Mouse (Mus musculus) kidney, adult 2 months (tissue): Measurements from ENCODE around the gene Gas1. TPM values are rescaled to one million over a fixed set of nuclear protein-coding genes. Genes with fewer than 3 reads are reported as not detected.

Experiments used
- DNase-seq: peaks from one replicate; pipeline ENCODE4 v3.0.0; 2021
- H3K27ac ChIP-seq: fragments of 200-500 bp; 2 replicates; pipeline ENCODE4 v1.5.1; 2012; ENCODE audit warnings: low read depth, low read length, control low read depth, inconsistent platforms; ENCODE audit not compliant: insufficient read depth
- H3K27me3 ChIP-seq: fragments of 200-500 bp; replicated peaks from 2 replicates; pipeline ENCODE4 v1.6.1; 2012; ENCODE audit warnings: mild to moderate bottlenecking, moderate library complexity, low read length, inconsistent platforms; ENCODE audit not compliant: control insufficient read depth, insufficient read depth
- H3K36me3 ChIP-seq: fragments of 200-500 bp; 2 replicates; pipeline ENCODE4 v1.6.1; 2012; ENCODE audit warnings: mild to moderate bottlenecking, moderate library complexity, low read length, inconsistent platforms; ENCODE audit not compliant: control insufficient read depth, insufficient read depth
- H3K4me1 ChIP-seq: fragments of 200-500 bp; 2 replicates; pipeline ENCODE4 v1.6.1; 2011; ENCODE audit warnings: low read length; ENCODE audit not compliant: control insufficient read depth, insufficient read depth
- H3K4me3 ChIP-seq: fragments of 200-500 bp; 2 replicates; pipeline ENCODE4 v1.5.1; 2011; ENCODE audit warnings: mild to moderate bottlenecking, low read depth, low read length, control low read depth; ENCODE audit not compliant: insufficient read depth
- CTCF ChIP-seq: fragments of 200-500 bp; conservative IDR thresholded peaks from 2 replicates; pipeline ENCODE4 v1.5.1; 2011; ENCODE audit warnings: low read depth, mild to moderate bottlenecking, control low read depth, low read length, moderate library complexity, mixed read lengths; ENCODE audit not compliant: insufficient read depth, insufficient read length
- POLR2A ChIP-seq: fragments of 200-500 bp; IDR thresholded peaks from one replicate; pipeline ENCODE4 v1.6.1; 2011; ENCODE audit warnings: low read depth, low read length, control low read depth
- WGBS: fragments of 180-500 bp; shearing (Covaris S2); methylation state at CpG from one replicate; pipeline ENCODE4 v1.1.7; 2018; 5-methylcytosine and 5-hydroxymethylcytosine counted together
- polyA plus RNA-seq: library from polyadenylated mRNA; depleted of rRNA; stranded (reverse); fragments of >200 nt; gene quantifications from 2 replicates; pipeline ENCODE4 v1.2.3, GENCODE M21; 2012

Gas1 gene
- polyA plus RNA-seq, 1 experiment = 31.1 TPM

- peak overlapping the region; percentile 72 for H3K27ac ChIP-seq
- 13% methylated on average over 3 of the region's 3 CpGs for WGBS
- H3K27me3 ChIP-seq = no peaks in the 10 kb centered on the region
- TF ChIP-seq CTCF (no peak), POLR2A (no peak)
- H3K36me3 ChIP-seq = no peaks in the 10 kb centered on the region
- H3K4me1 ChIP-seq = peaks cover 7% of the 10 kb centered on the region
- DNase-seq = no peak
- H3K4me3 ChIP-seq = no peak overlapping the region
Observed at GRCm38 (mm10) chr13:60173186-60173585, 4.0 kb downstream of the Gas1 start.

- WGBS = 36% methylated on average over 7 of the region's 7 CpGs
- TF ChIP-seq CTCF (no peak), POLR2A (no peak)
- peak; percentile 32 for DNase-seq
Observed at GRCm38 (mm10) chr13:60172366-60173017, 4.7 kb downstream of the Gas1 start.

GRCm38 (mm10) chr13:60171781-60172180, 5.4 kb downstream of the Gas1 start:
- TF ChIP-seq POLR2A = no peak
- no peak for TF ChIP-seq CTCF
- Histone ChIP-seq H3K27me3 (no peaks in the 10 kb centered on the region), H3K4me1 (peaks cover 7% of the 10 kb centered on the region), H3K4me3 (no peak overlapping the region), H3K36me3 (no peaks in the 10 kb centered on the region), H3K27ac (no peak overlapping the region)
- 89% methylated on average over 8 of the region's 8 CpGs for WGBS
- DNase-seq = no peak

More at GRCm38 (mm10) chr13:60172366-60173017, 4.7 kb downstream of the Gas1 start:
- H3K4me3 ChIP-seq = no peak overlapping the region
- no peak overlapping the region for H3K27ac ChIP-seq
- no peaks in the 10 kb centered on the region for H3K36me3 ChIP-seq
- H3K27me3 ChIP-seq = no peaks in the 10 kb centered on the region
- peaks cover 7% of the 10 kb centered on the region for H3K4me1 ChIP-seq

- no peak for DNase-seq
- TF ChIP-seq CTCF (no peak), POLR2A (no peak)
- WGBS = 83% methylated on average over 21 of the region's 21 CpGs
- Histone ChIP-seq H3K27ac (no peak overlapping the region), H3K4me3 (no peak overlapping the region), H3K4me1 (peaks cover 7% of the 10 kb centered on the region), H3K27me3 (no peaks in the 10 kb centered on the region), H3K36me3 (no peaks in the 10 kb centered on the region)
Observed at GRCm38 (mm10) chr13:60170898-60171715, 6.1 kb downstream of the Gas1 start.

GRCm38 (mm10) chr13:60169026-60169425, 8.1 kb downstream of the Gas1 start:
- no peak for DNase-seq
- Histone ChIP-seq H3K36me3 (no peaks in the 10 kb centered on the region), H3K4me3 (no peak overlapping the region), H3K27ac (no peak overlapping the region), H3K4me1 (peaks cover 7% of the 10 kb centered on the region), H3K27me3 (no peaks in the 10 kb centered on the region)
- no peak for TF ChIP-seq CTCF
- no peak for TF ChIP-seq POLR2A
- WGBS = 91% methylated on average over 2 of the region's 2 CpGs

GRCm38 (mm10) chr13:60156294-60157126, 20.7 kb downstream of the Gas1 start:
- H3K36me3 ChIP-seq = no peaks in the 10 kb centered on the region
- H3K27me3 ChIP-seq = no peaks in the 10 kb centered on the region
- 50% methylated on average over 19 of the region's 19 CpGs for WGBS
- DNase-seq = no peak
- no peak overlapping the region for H3K27ac ChIP-seq
- H3K4me1 ChIP-seq = no peaks in the 10 kb centered on the region
- no peak for TF ChIP-seq POLR2A
- TF ChIP-seq CTCF = no peak
- no peak overlapping the region for H3K4me3 ChIP-seq

GRCm38 (mm10) chr13:60154170-60154569, 23.0 kb downstream of the Gas1 start:
- Histone ChIP-seq H3K36me3 (no peaks in the 10 kb centered on the region), H3K4me1 (no peaks in the 10 kb centered on the region), H3K27me3 (no peaks in the 10 kb centered on the region), H3K27ac (no peak overlapping the region), H3K4me3 (no peak overlapping the region)
- DNase-seq = no peak
- WGBS = 91% methylated on average over 3 of the region's 3 CpGs
- no peak for TF ChIP-seq CTCF
- TF ChIP-seq POLR2A = no peak
